Mouse (Mus musculus): Measurements from ENCODE around the gene Agpat1.
A peak's percentile ranks its signal among the peaks of the same experiment; 100 is the strongest.

GRCm38 (mm10) chr17:34661121-34661591 lies 57.1 kb downstream of the Agpat1 start:
- TF ChIP-seq CTCF (IDR thresholded peaks at IDR 0.05) (no peak), EP300 (IDR thresholded peaks at IDR 0.05) (peak; percentile 79)
